Mouse (Mus musculus) midbrain, embryonic 12.5 days (tissue): ENCODE results near the gene Clybl. TPM values are rescaled to one million over a fixed set of nuclear protein-coding genes. Genes with fewer than 3 reads are reported as not detected.

Experiments used
- polyA plus RNA-seq: library from polyadenylated mRNA; unstranded; fragments of >200 nt; fragmentation: Nextera tagmentation; extraction: Ambion mirVana; gene quantifications from 2 replicates; pipeline ENCODE4 v1.2.1, GENCODE M21; 2016

Clybl gene
- polyA plus RNA-seq, 1 experiment from 2014 or later, result 19.4 TPM

Other genes with a start within 250 kb of the Clybl start
- gene Gpr183, start 216.5 kb upstream of the Clybl start, polyA plus RNA-seq, result 1.2 TPM in 2 replicates
- not detected in 2 replicates for gene Timm8a2, start 147.0 kb upstream of the Clybl start, polyA plus RNA-seq
- gene Tm9sf2, start 74.7 kb upstream of the Clybl start, polyA plus RNA-seq, result 120 and 122 TPM in 2 replicates